Mouse (Mus musculus): ENCODE data around the gene Cdkn2a. TPM values are rescaled to one million over a fixed set of nuclear protein-coding genes. Genes with fewer than 3 reads are reported as not detected.

Gene Cdkn2a
- polyA plus RNA-seq, 1 experiment from 2014 or later = not detected

DNA sequence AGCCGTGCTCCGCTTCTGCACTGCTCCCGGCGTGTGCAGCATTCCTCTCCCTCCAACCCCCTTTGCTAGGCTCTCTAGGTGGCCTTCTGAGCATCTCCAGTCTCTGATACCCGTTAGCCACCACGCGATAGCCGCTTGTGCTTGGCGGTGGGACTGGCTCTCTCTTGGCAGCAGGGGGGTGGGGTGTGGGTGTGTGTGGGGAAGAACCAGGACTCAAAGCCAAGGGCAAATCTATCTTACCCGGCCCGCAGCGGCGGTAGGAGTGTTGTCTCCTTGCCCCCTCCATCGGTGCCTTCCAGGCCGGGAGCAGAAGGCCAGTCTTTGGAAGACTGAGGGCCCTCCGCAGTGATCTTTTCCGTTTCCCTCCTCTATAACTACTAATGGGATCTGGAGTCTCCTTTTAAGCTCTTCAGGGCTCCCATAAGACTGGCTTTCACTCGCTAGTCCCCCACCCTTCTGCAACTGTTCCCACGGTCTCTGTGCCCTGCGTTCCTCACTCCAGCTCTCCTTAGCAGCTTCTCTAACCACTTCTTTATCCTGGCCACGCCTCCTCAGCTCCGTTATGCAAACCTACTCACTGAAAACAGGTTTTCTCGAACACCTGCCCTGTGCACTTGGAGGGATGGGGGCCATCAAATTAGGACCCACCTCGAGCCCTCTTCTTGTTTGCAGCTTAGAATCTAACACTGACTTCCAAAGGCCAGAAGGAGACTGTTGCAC is 19.5 kb downstream of the Cdkn2a start:
- Histone ChIP-seq H3K9me3 (replicated peaks) (no peaks in the 10 kb centered on the region), H3K4me3 (no peak overlapping the region), H3K27ac (replicated peaks) (no peak overlapping the region), H3K4me1 (peaks cover 9% of the 10 kb centered on the region; the same call in 1 of the 2 replicates), H3K36me3 (no peaks in the 10 kb centered on the region), H3K27me3 (ENCODE audit: low read depth, poor library complexity, severe bottlenecking) (peaks cover 99% of the 10 kb centered on the region)
- peak; percentile 60 for DNase-seq (ENCODE audit: low spot score)
- under 1% methylated on average over 23 of the region's 24 CpGs for WGBS

- Histone ChIP-seq H3K4me3 (no peak overlapping the region), H3K4me1 (peaks cover 9% of the 10 kb centered on the region; the same call in 1 of the 2 replicates), H3K36me3 (no peaks in the 10 kb centered on the region), H3K27me3 (ENCODE audit: low read depth, poor library complexity, severe bottlenecking) (peaks cover 99% of the 10 kb centered on the region), H3K9me3 (replicated peaks) (no peaks in the 10 kb centered on the region), H3K27ac (replicated peaks) (no peak overlapping the region)
- under 1% methylated on average over 14 of the region's 14 CpGs for WGBS
- no peak for DNase-seq (ENCODE audit: low spot score)
Observed at GRCm38 (mm10) chr4:89274006-89274405, 20.4 kb downstream of the Cdkn2a start.

DNA sequence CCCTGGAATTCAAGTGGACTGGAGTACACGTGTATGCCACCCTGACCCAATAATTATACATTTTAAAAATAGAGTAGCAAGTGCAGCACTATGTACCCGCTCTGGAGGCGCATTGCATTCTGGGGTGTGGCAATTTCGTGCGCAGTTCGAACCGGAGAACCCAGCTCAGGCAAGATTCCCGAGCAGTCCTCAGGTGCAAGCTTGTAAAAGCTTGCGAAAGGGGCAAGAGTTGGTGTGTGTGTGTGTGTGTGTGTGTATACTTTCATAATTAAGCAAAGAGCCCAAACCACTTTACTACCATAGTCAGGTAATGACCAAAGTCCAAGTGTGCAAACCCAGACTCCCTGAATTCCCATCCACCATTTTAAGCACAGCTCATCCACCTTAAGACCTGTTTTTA is 20.9 kb downstream of the Cdkn2a start:
- Histone ChIP-seq H3K4me1 (peaks cover 9% of the 10 kb centered on the region; the same call in 1 of the 2 replicates), H3K27me3 (ENCODE audit: low read depth, poor library complexity, severe bottlenecking) (peaks cover 99% of the 10 kb centered on the region), H3K4me3 (no peak overlapping the region), H3K9me3 (replicated peaks) (no peaks in the 10 kb centered on the region), H3K27ac (replicated peaks) (no peak overlapping the region), H3K36me3 (no peaks in the 10 kb centered on the region)
- WGBS = 1% methylated on average over 9 of the region's 9 CpGs
- peak; percentile 49 for DNase-seq (ENCODE audit: low spot score)

GRCm38 (mm10) chr4:89272961-89273540 is 21.4 kb downstream of the Cdkn2a start:
- WGBS = under 1% methylated on average over 19 of the region's 20 CpGs
- peaks cover 99% of the 10 kb centered on the region for H3K27me3 ChIP-seq (ENCODE audit: low read depth, poor library complexity, severe bottlenecking)
- DNase-seq (ENCODE audit: low spot score) = peak; percentile 48

DNA sequence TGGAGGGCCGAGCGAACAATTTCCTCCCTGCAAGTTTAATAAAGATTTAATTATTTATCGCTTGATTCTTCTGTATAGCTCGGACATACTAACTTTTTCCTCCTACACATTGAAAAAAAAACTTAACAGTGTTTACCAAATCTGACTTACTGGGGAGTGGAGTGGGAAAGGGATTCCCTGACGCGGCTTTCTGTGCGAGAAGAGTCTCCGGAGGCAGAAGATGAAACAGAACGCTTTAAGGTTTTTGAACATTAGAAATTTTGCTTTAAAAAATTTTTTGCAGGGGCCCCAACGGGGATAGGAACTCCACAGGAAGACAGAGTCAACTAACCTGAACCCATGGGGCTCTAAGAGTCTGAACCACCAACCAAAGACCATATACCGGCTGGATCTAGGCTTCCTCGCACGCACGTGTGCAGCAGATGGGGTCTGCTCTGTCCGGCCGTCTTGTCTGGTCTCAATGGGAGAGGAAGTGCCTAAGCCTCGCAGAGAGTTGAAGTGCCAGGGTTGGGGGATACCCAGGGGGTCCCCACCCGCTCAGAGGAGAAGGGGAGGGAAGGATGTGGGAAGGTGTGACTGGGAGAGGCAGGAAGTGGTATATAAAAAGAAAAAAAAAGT is 22.2 kb downstream of the Cdkn2a start:
- WGBS = 4% methylated on average over 18 of the region's 18 CpGs
- Histone ChIP-seq H3K27me3 (ENCODE audit: low read depth, poor library complexity, severe bottlenecking) (peaks cover 95% of the 10 kb centered on the region), H3K27ac (replicated peaks) (no peak overlapping the region), H3K9me3 (replicated peaks) (no peaks in the 10 kb centered on the region), H3K4me3 (no peak overlapping the region), H3K36me3 (no peaks in the 10 kb centered on the region), H3K4me1 (peaks cover 9% of the 10 kb centered on the region; the same call in 1 of the 2 replicates)
- DNase-seq (ENCODE audit: low spot score) = no peak

More at GRCm38 (mm10) chr4:89272961-89273540, 21.4 kb downstream of the Cdkn2a start:
- Histone ChIP-seq H3K36me3 (no peaks in the 10 kb centered on the region), H3K4me3 (no peak overlapping the region), H3K27ac (replicated peaks) (no peak overlapping the region), H3K9me3 (replicated peaks) (no peaks in the 10 kb centered on the region), H3K4me1 (peaks cover 9% of the 10 kb centered on the region; the same call in 1 of the 2 replicates)

GRCm38 (mm10) chr4:89257768-89258167 is 36.7 kb downstream of the Cdkn2a start:
- no peaks in the 10 kb centered on the region for H3K27me3 ChIP-seq (ENCODE audit: low read depth, poor library complexity, severe bottlenecking)
- no peaks in the 10 kb centered on the region for H3K36me3 ChIP-seq
- no peak overlapping the region for H3K27ac ChIP-seq (replicated peaks)
- H3K9me3 ChIP-seq (replicated peaks) = no peaks in the 10 kb centered on the region
- no peaks in the 10 kb centered on the region for H3K4me1 ChIP-seq
- 88% methylated on average over 1 of the region's 1 CpGs for WGBS
- DNase-seq (ENCODE audit: low spot score) = no peak
- H3K4me3 ChIP-seq = no peak overlapping the region

- WGBS = 91% methylated on average over 8 of the region's 8 CpGs
Observed at GRCm38 (mm10) chr4:89234446-89234845, 60.0 kb downstream of the Cdkn2a start.

More at GRCm38 (mm10) chr4:89234446-89234845, 60.0 kb downstream of the Cdkn2a start:
- DNase-seq (ENCODE audit: low spot score) = no peak
- H3K4me1 ChIP-seq = no peaks in the 10 kb centered on the region
- no peak overlapping the region for H3K4me3 ChIP-seq
- H3K9me3 ChIP-seq (replicated peaks) = no peaks in the 10 kb centered on the region
- no peak overlapping the region for H3K27ac ChIP-seq (replicated peaks)
- H3K36me3 ChIP-seq = no peaks in the 10 kb centered on the region
- no peaks in the 10 kb centered on the region for H3K27me3 ChIP-seq (ENCODE audit: low read depth, poor library complexity, severe bottlenecking)

Other genes starting within 250 kb of the Cdkn2a start
- gene Mtap, start 157.5 kb downstream of the Cdkn2a start, polyA plus RNA-seq (2016; fragmentation: Nextera tagmentation; extraction: Ambion mirVana) = 95.5 and 119 TPM in 2 replicates
- 0.09 and 0.19 TPM in 2 replicates for gene Cdkn2b, start 16.4 kb upstream of the Cdkn2a start, polyA plus RNA-seq (2016; fragmentation: Nextera tagmentation; extraction: Ambion mirVana)

Data from midbrain, embryonic 10.5 days (tissue).